Mouse (Mus musculus): ENCODE results near the gene Slc12a6. TPM values are rescaled to one million over a fixed set of nuclear protein-coding genes. Genes with fewer than 3 reads are reported as not detected.

Slc12a6 gene
- polyA plus RNA-seq (2015; fragmentation: Nextera tagmentation; extraction: Ambion mirVana) = 6.8 and 9.3 TPM in 2 replicates

DNA sequence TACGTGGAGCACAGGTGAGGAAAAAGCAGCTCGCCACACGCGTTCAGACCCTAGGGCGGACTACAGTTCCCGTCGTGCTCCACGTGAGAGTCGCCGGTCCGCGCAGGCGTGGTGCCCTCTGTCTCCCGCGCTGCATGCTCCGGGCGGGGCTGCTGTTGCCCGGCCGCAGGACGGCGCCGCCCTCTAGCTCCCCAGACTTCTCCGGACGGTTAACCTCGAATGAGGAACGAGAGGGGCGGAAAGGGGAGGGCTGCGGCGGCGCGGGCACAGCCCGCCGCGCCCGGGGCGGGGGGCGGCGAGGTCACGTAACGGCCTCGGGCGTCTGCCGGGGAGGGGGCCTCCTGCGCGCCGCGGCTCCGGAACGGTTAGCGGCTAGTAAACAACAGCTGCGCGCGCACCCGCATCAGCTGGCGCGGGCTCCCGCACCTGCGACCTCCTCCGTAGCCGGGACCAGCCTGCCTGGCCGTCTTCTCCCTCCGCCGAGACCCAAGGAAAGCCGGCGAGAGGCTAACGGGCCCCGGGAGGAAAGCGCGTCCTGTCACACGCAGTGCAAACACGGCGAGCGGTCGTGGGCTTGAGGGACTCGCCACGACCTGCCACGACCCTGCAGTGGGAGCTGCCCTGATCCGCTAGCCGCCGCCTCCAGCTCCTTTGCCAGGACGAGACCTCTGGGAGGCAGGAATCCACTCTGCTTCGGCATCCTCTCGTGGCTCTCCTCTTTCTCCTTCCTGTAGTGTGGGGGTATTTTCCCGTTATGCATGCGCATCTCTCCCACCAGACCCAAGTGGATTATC is at the start of gene Slc12a6:
Slc12a6 (plus strand) TSS at position 378 of the 794 bp plus-strand sequence.
- peak; percentile 97 for ATAC-seq (ENCODE audit: borderline replicate concordance, extremely low read depth, low FRiP score, low TSS enrichment)
- Histone ChIP-seq H3K27ac (peak within 1 kb of the TSS; percentile 84), H3K9me3 (no peaks in the 10 kb centered on the region), H3K4me3 (peak within 1 kb of the TSS; percentile 82), H3K4me2 (peak within 1 kb of the TSS; percentile 91), H3K4me1 (peaks cover 23% of the 10 kb centered on the region), H3K36me3 (no peaks in the 10 kb centered on the region), H3K9ac (peak within 1 kb of the TSS; percentile 66), H3K27me3 (no peaks in the 10 kb centered on the region)
- WGBS = under 1% methylated on average over 83 of the region's 85 CpGs

- no peaks in the 10 kb centered on the region for H3K27me3 ChIP-seq
- H3K9ac ChIP-seq = no peak overlapping the region
- H3K4me1 ChIP-seq = no peaks in the 10 kb centered on the region
- no peaks in the 10 kb centered on the region for H3K36me3 ChIP-seq
- no peak for ATAC-seq (ENCODE audit: borderline replicate concordance, extremely low read depth, low FRiP score, low TSS enrichment)
- H3K4me2 ChIP-seq = no peak overlapping the region
- no peak overlapping the region for H3K27ac ChIP-seq
- no peaks in the 10 kb centered on the region for H3K9me3 ChIP-seq
- 0% methylated on average over 1 of the region's 1 CpGs for WGBS
- H3K4me3 ChIP-seq = no peak overlapping the region
Measured at GRCm38 (mm10) chr2:112215977-112216376, 49.6 kb upstream of the Slc12a6 start.

GRCm38 (mm10) chr2:112217614-112218013 is 48.0 kb upstream of the Slc12a6 start:
- Histone ChIP-seq H3K9me3 (no peaks in the 10 kb centered on the region), H3K27ac (no peak overlapping the region), H3K9ac (no peak overlapping the region), H3K27me3 (no peaks in the 10 kb centered on the region), H3K4me1 (no peaks in the 10 kb centered on the region), H3K36me3 (no peaks in the 10 kb centered on the region), H3K4me2 (no peak overlapping the region), H3K4me3 (no peak overlapping the region)
- no peak for ATAC-seq (ENCODE audit: borderline replicate concordance, extremely low read depth, low FRiP score, low TSS enrichment)
- WGBS = 70% methylated on average over 6 of the region's 6 CpGs

GRCm38 (mm10) chr2:112220880-112221279 is 44.7 kb upstream of the Slc12a6 start:
- no peak for ATAC-seq (ENCODE audit: borderline replicate concordance, extremely low read depth, low FRiP score, low TSS enrichment)
- WGBS = 73% methylated on average over 5 of the region's 5 CpGs
- no peak overlapping the region for H3K4me2 ChIP-seq

DNA sequence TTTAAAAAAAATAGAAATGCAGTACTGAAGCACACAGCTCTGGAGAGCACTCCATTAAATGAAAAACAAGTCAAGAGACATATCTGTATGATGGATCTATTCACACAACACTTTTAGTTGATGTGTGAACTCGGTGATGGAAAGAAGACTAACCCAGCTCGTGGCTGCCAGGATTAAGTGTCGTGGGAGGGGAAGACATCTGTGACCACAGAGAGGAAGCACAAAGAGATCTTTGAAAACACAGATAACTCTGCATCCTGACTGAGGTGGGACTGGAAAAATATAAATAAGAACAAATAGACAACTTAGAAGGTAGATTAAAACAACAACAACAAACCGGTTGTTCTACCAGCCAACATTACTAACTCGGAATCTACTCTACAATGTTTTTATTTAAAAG is 43.0 kb upstream of the Slc12a6 start:
- Histone ChIP-seq H3K9me3 (no peaks in the 10 kb centered on the region), H3K9ac (no peak overlapping the region), H3K4me3 (no peak overlapping the region), H3K27ac (no peak overlapping the region), H3K27me3 (no peaks in the 10 kb centered on the region), H3K4me1 (no peaks in the 10 kb centered on the region), H3K36me3 (no peaks in the 10 kb centered on the region), H3K4me2 (no peak overlapping the region)
- 61% methylated on average over 5 of the region's 5 CpGs for WGBS
- no peak for ATAC-seq (ENCODE audit: borderline replicate concordance, extremely low read depth, low FRiP score, low TSS enrichment)

More at GRCm38 (mm10) chr2:112220880-112221279, 44.7 kb upstream of the Slc12a6 start:
- Histone ChIP-seq H3K4me1 (no peaks in the 10 kb centered on the region), H3K4me3 (no peak overlapping the region), H3K9me3 (no peaks in the 10 kb centered on the region), H3K36me3 (no peaks in the 10 kb centered on the region), H3K27me3 (no peaks in the 10 kb centered on the region), H3K27ac (no peak overlapping the region), H3K9ac (no peak overlapping the region)

DNA sequence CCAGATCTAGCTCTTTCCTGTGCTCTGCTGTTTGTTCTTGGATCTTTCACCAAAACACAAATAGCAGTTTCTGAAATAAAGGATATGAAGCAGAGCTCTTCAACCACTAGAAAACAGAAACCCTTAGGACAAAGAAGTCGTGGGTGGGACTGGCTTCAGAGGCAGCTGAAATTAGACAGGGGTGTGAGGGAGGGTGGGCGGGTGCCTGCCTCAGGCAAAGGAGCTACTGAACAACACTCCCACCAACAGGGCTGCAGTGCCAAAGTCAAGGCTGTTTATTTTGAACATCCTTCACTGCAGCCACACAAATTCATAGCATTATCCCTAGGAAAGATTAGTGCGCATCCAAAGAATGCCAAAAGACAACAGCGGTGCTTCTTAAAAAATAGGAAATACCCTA is 41.3 kb upstream of the Slc12a6 start:
- ATAC-seq (ENCODE audit: borderline replicate concordance, extremely low read depth, low FRiP score, low TSS enrichment) = no peak
- 56% methylated on average over 4 of the region's 4 CpGs for WGBS
- no peaks in the 10 kb centered on the region for H3K4me1 ChIP-seq
- H3K36me3 ChIP-seq = no peaks in the 10 kb centered on the region
- H3K9ac ChIP-seq = no peak overlapping the region
- no peak overlapping the region for H3K4me2 ChIP-seq
- H3K9me3 ChIP-seq = no peaks in the 10 kb centered on the region
- no peak overlapping the region for H3K4me3 ChIP-seq
- H3K27ac ChIP-seq = no peak overlapping the region
- no peaks in the 10 kb centered on the region for H3K27me3 ChIP-seq

GRCm38 (mm10) chr2:112232623-112233022 is 33.0 kb upstream of the Slc12a6 start:
- Histone ChIP-seq H3K9me3 (no peaks in the 10 kb centered on the region), H3K36me3 (no peaks in the 10 kb centered on the region), H3K27ac (no peak overlapping the region), H3K4me1 (no peaks in the 10 kb centered on the region), H3K4me2 (no peak overlapping the region), H3K27me3 (no peaks in the 10 kb centered on the region), H3K4me3 (no peak overlapping the region), H3K9ac (no peak overlapping the region)
- ATAC-seq (ENCODE audit: borderline replicate concordance, extremely low read depth, low FRiP score, low TSS enrichment) = no peak
- 75% methylated on average over 1 of the region's 1 CpGs for WGBS

DNA sequence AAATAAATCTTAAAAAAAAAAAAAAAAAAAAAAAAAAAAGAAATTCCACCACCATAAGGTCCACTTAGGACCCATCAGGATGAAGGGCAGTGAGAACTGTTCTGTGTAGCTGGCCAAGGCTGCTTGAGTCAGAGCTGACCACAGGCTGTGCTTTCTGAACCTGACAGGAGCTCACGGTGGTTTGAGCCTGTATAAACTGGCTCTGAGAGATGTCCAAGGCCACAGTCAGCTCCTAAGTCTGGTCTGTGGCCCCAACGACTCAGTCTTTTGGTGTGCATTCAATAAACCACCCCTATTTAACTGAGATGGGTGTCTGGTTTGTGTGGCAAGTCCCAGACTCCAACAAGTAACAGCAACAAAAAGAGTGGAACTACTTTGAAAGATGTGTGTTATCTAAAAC is 29.0 kb upstream of the Slc12a6 start:
- Histone ChIP-seq H3K9ac (no peak overlapping the region), H3K4me3 (no peak overlapping the region), H3K4me1 (peaks cover 17% of the 10 kb centered on the region), H3K27me3 (no peaks in the 10 kb centered on the region), H3K36me3 (no peaks in the 10 kb centered on the region), H3K27ac (no peak overlapping the region), H3K9me3 (no peaks in the 10 kb centered on the region), H3K4me2 (no peak overlapping the region)
- 75% methylated on average over 2 of the region's 2 CpGs for WGBS
- ATAC-seq (ENCODE audit: borderline replicate concordance, extremely low read depth, low FRiP score, low TSS enrichment) = no peak

- no peak overlapping the region for H3K4me2 ChIP-seq
- no peaks in the 10 kb centered on the region for H3K27me3 ChIP-seq
- no peaks in the 10 kb centered on the region for H3K36me3 ChIP-seq
- no peak overlapping the region for H3K27ac ChIP-seq
- peaks cover 17% of the 10 kb centered on the region for H3K4me1 ChIP-seq
- H3K4me3 ChIP-seq = no peak overlapping the region
- WGBS = 5% methylated on average over 4 of the region's 4 CpGs
- H3K9me3 ChIP-seq = no peaks in the 10 kb centered on the region
- H3K9ac ChIP-seq = no peak overlapping the region
- no peak for ATAC-seq (ENCODE audit: borderline replicate concordance, extremely low read depth, low FRiP score, low TSS enrichment)
Measured at GRCm38 (mm10) chr2:112238006-112238405, 27.6 kb upstream of the Slc12a6 start.

DNA sequence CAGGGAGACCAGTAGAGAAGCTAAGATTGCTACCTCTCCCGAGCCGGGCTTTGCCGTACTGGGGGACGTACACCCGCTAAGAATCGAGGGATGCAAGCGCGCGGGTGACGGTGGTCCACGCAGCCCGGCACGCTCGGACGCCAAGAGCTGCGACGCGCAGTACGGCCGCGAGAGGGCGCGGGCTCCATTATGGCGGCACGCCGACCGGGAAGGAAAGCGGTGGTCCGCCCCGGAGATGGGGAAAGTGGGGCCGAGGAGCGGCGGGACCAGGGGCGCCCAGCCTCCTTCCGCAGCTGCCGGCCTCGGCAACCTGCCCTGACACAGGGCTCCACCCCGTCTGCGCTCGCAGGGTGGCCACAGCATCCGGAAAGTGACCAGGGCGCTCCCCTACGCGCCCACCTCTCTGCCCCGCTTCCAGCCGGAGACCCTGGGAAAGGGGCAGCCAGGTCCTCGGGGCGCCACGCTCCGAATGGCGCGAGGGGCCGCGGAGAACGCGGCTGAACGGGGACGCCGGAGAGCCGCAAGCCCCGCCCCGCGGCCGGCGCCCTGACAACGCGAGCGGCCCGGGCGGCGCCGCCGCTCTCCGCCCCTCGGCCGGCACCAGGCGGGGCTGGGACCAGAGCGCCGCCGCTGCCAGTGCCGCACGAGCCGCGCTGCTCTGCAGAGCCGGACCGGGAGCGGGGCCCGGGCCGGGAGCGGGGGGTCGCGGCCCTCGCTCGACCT is 26.3 kb upstream of the Slc12a6 start, which contains the start of gene Lpcat4:
Lpcat4 (plus strand) TSS at position 257 of the 723 bp plus-strand sequence.
- WGBS = under 1% methylated on average over 79 of the region's 94 CpGs
- H3K9me3 ChIP-seq = no peaks in the 10 kb centered on the region
- peaks cover 20% of the 10 kb centered on the region for H3K4me1 ChIP-seq
- H3K4me3 ChIP-seq = peak within 1 kb of the TSS; percentile 70
- peak within 1 kb of the TSS; percentile 64 for H3K9ac ChIP-seq
- ATAC-seq (ENCODE audit: borderline replicate concordance, extremely low read depth, low FRiP score, low TSS enrichment) = peak; percentile 91
- H3K27me3 ChIP-seq = no peaks in the 10 kb centered on the region
- H3K36me3 ChIP-seq = no peaks in the 10 kb centered on the region
- H3K4me2 ChIP-seq = peak within 1 kb of the TSS; percentile 96
- peak within 1 kb of the TSS; percentile 91 for H3K27ac ChIP-seq

DNA sequence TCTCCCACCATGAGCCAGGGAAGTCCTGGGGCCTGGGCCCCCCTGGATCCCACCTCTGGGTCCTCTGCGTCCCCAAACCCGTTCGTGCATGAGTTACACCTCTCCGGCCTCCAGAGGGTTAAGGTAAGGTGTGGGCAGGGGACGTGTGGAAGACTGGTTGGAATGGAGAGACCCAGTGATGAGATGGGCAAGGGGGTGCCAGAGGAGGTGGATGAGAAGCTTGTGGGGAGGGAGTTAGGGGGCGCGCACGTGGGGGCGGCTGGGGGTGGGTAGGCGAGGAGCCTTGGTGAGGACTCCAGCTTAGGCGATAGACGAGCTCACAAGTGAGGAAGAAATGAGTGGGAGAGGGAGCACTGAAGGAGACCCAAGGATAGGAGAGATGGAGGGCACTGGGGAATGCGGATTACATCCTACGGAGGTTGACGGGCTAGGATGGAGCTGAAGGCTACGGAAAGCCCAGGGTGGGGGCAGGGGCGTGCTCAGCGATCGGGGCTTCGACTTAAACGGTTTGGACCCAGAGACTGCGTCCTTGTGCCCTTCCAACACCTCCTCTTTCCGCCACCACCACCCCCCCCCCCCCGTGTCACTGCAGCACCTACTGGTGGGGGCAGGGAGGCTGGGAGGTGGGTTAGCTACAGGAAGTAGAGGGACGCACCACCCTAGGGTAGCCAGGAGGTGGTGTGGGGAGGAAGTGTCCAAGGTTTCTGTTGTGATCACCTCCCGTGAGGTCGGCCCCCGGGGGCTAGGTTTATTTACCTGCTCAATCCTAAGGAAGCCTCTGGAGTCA is 25.5 kb upstream of the Slc12a6 start:
- Histone ChIP-seq H3K27ac (peak overlapping the region; percentile 91), H3K4me3 (peak overlapping the region; percentile 70), H3K9ac (peak overlapping the region; percentile 64), H3K9me3 (no peaks in the 10 kb centered on the region), H3K27me3 (no peaks in the 10 kb centered on the region), H3K36me3 (no peaks in the 10 kb centered on the region), H3K4me1 (peaks cover 20% of the 10 kb centered on the region), H3K4me2 (peak overlapping the region; percentile 96)
- WGBS = 1% methylated on average over 28 of the region's 28 CpGs
- peak; percentile 32 for ATAC-seq (ENCODE audit: borderline replicate concordance, extremely low read depth, low FRiP score, low TSS enrichment)
